Mouse (Mus musculus): ENCODE results near the gene Pik3c2a. TPM values are rescaled to one million over a fixed set of nuclear protein-coding genes. Genes with fewer than 3 reads are reported as not detected.

Gene Pik3c2a
- polyA plus RNA-seq, 1 experiment from 2014 or later, result 11.9 TPM

- no peaks in the 10 kb centered on the region; the same call in 1 of the 2 replicates for H3K4me1 ChIP-seq (ENCODE audit: control insufficient read depth, insufficient read depth, low read depth, low read length)
- no peak overlapping the region for H3K4me3 ChIP-seq (ENCODE audit: low read length)
- H3K9me3 ChIP-seq (ENCODE audit: control insufficient read depth, low read length), result no peaks in the 10 kb centered on the region
- ATAC-seq, result no peak
- H3K27ac ChIP-seq (ENCODE audit: low read depth, low read length), result no peak overlapping the region
- 70% methylated on average over 3 of the region's 3 CpGs for WGBS
- H3K9ac ChIP-seq (ENCODE audit: low read depth, low read length), result no peak overlapping the region
- no peaks in the 10 kb centered on the region for H3K36me3 ChIP-seq (ENCODE audit: control insufficient read depth, insufficient read depth, low read length)
- H3K27me3 ChIP-seq (replicated peaks; ENCODE audit: control insufficient read depth, insufficient read depth, low read length), result no peaks in the 10 kb centered on the region
- H3K4me2 ChIP-seq (ENCODE audit: low read length), result no peak overlapping the region
These were observed 148.3 kb downstream of the Pik3c2a start for GRCm38 (mm10) chr7:116294961-116295360.

GRCm38 (mm10) chr7:116292377-116292776 is 150.9 kb downstream of the Pik3c2a start:
- H3K9ac ChIP-seq (ENCODE audit: low read depth, low read length), result no peak overlapping the region
- no peaks in the 10 kb centered on the region for H3K27me3 ChIP-seq (replicated peaks; ENCODE audit: control insufficient read depth, insufficient read depth, low read length)
- H3K9me3 ChIP-seq (ENCODE audit: control insufficient read depth, low read length), result no peaks in the 10 kb centered on the region
- ATAC-seq, result no peak
- H3K27ac ChIP-seq (ENCODE audit: low read depth, low read length), result no peak overlapping the region
- H3K4me3 ChIP-seq (ENCODE audit: low read length), result no peak overlapping the region
- no peaks in the 10 kb centered on the region for H3K36me3 ChIP-seq (ENCODE audit: control insufficient read depth, insufficient read depth, low read length)
- no peak overlapping the region for H3K4me2 ChIP-seq (ENCODE audit: low read length)
- H3K4me1 ChIP-seq (ENCODE audit: control insufficient read depth, insufficient read depth, low read depth, low read length), result no peaks in the 10 kb centered on the region
- WGBS, result 56% methylated on average over 5 of the region's 5 CpGs

GRCm38 (mm10) chr7:116290559-116290958 is 152.7 kb downstream of the Pik3c2a start:
- H3K4me2 ChIP-seq (ENCODE audit: low read length), result no peak overlapping the region
- H3K27me3 ChIP-seq (replicated peaks; ENCODE audit: control insufficient read depth, insufficient read depth, low read length), result no peaks in the 10 kb centered on the region
- no peaks in the 10 kb centered on the region for H3K36me3 ChIP-seq (ENCODE audit: control insufficient read depth, insufficient read depth, low read length)
- WGBS, result 86% methylated on average over 1 of the region's 1 CpGs
- H3K4me1 ChIP-seq (ENCODE audit: control insufficient read depth, insufficient read depth, low read depth, low read length), result no peaks in the 10 kb centered on the region
- no peak overlapping the region for H3K27ac ChIP-seq (ENCODE audit: low read depth, low read length)
- no peak overlapping the region for H3K4me3 ChIP-seq (ENCODE audit: low read length)
- no peak overlapping the region for H3K9ac ChIP-seq (ENCODE audit: low read depth, low read length)
- no peak for ATAC-seq
- no peaks in the 10 kb centered on the region for H3K9me3 ChIP-seq (ENCODE audit: control insufficient read depth, low read length)

GRCm38 (mm10) chr7:116288996-116289395 is 154.3 kb downstream of the Pik3c2a start:
- Histone ChIP-seq H3K27me3 (replicated peaks; ENCODE audit: control insufficient read depth, insufficient read depth, low read length) (no peaks in the 10 kb centered on the region), H3K4me2 (ENCODE audit: low read length) (no peak overlapping the region), H3K36me3 (ENCODE audit: control insufficient read depth, insufficient read depth, low read length) (no peaks in the 10 kb centered on the region), H3K9ac (ENCODE audit: low read depth, low read length) (no peak overlapping the region), H3K4me3 (ENCODE audit: low read length) (no peak overlapping the region), H3K27ac (ENCODE audit: low read depth, low read length) (no peak overlapping the region), H3K4me1 (ENCODE audit: control insufficient read depth, insufficient read depth, low read depth, low read length) (no peaks in the 10 kb centered on the region), H3K9me3 (ENCODE audit: control insufficient read depth, low read length) (no peaks in the 10 kb centered on the region)
- ATAC-seq, result no peak
- WGBS, result 91% methylated on average over 3 of the region's 3 CpGs

- Histone ChIP-seq H3K9ac (ENCODE audit: low read depth, low read length) (no peak overlapping the region), H3K36me3 (ENCODE audit: control insufficient read depth, insufficient read depth, low read length) (no peaks in the 10 kb centered on the region), H3K9me3 (ENCODE audit: control insufficient read depth, low read length) (no peaks in the 10 kb centered on the region), H3K4me2 (ENCODE audit: low read length) (no peak overlapping the region), H3K27ac (ENCODE audit: low read depth, low read length) (no peak overlapping the region), H3K4me1 (ENCODE audit: control insufficient read depth, insufficient read depth, low read depth, low read length) (no peaks in the 10 kb centered on the region), H3K27me3 (replicated peaks; ENCODE audit: control insufficient read depth, insufficient read depth, low read length) (no peaks in the 10 kb centered on the region), H3K4me3 (ENCODE audit: low read length) (no peak overlapping the region)
- WGBS, result 88% methylated on average over 5 of the region's 5 CpGs
- no peak for ATAC-seq
These were observed 155.3 kb downstream of the Pik3c2a start for GRCm38 (mm10) chr7:116287959-116288358.

Other genes starting within 250 kb of the Pik3c2a start
- gene Plekha7, start 135.1 kb downstream of the Pik3c2a start, polyA plus RNA-seq (2015; fragmentation: Nextera tagmentation; extraction: Ambion mirVana), result 8.5 and 8.8 TPM in 2 replicates
- 381 and 423 TPM in 2 replicates for gene Rps13, start 109.3 kb downstream of the Pik3c2a start, polyA plus RNA-seq (2015; fragmentation: Nextera tagmentation; extraction: Ambion mirVana)
- gene Nucb2, start 60.9 kb upstream of the Pik3c2a start, polyA plus RNA-seq (2015; fragmentation: Nextera tagmentation; extraction: Ambion mirVana), result 29.2 and 30.7 TPM in 2 replicates

Measured in hindbrain, embryonic 16.5 days (tissue).